Mouse (Mus musculus) heart, embryonic 15.5 days (tissue): ENCODE results near the gene Fut1. TPM values are rescaled to one million over a fixed set of nuclear protein-coding genes. Genes with fewer than 3 reads are reported as not detected.
"Not testable (repeated sequence)": the region's sequence is repeated elsewhere in the genome, so short reads cannot be mapped to it uniquely, and the experiment has no call there.

Experiments
- ATAC-seq: fragments of 200-750 bp; cut with Nextera tagmentation; replicated peaks from 2 replicates; pipeline ENCODE4 v1.8.0; 2017; ENCODE audit warnings: low read depth, moderate TSS enrichment; ENCODE audit not compliant: insufficient number of reproducible peaks, insufficient read depth, low FRiP score
- H3K27ac ChIP-seq: fragments of 300-500 bp; sonication (generic); 2 replicates; pipeline ENCODE4 v1.5.1; 2015; ENCODE audit warnings: mild to moderate bottlenecking, inconsistent platforms
- H3K27me3 ChIP-seq: fragments of 300-500 bp; sonication (generic); 2 replicates; pipeline ENCODE4 v1.6.1; 2015; ENCODE audit warnings: inconsistent platforms
- H3K36me3 ChIP-seq: fragments of 300-500 bp; sonication (generic); 2 replicates; pipeline ENCODE4 v1.6.1; 2015; ENCODE audit warnings: mild to moderate bottlenecking, inconsistent platforms
- H3K4me1 ChIP-seq: fragments of 300-500 bp; sonication (generic); replicated peaks from 2 replicates; pipeline ENCODE4 v1.6.1; 2015; ENCODE audit warnings: inconsistent platforms
- H3K4me2 ChIP-seq: fragments of 300-500 bp; sonication (generic); 2 replicates; pipeline ENCODE4 v1.6.1; 2015; ENCODE audit warnings: inconsistent platforms, mild to moderate bottlenecking, moderate library complexity
- H3K4me3 ChIP-seq: fragments of 300-500 bp; sonication (generic); 2 replicates; pipeline ENCODE4 v1.5.1; 2015; ENCODE audit warnings: mild to moderate bottlenecking, inconsistent platforms
- H3K9ac ChIP-seq: fragments of 300-500 bp; sonication (generic); 2 replicates; pipeline ENCODE4 v1.6.1; 2015; ENCODE audit warnings: mild to moderate bottlenecking, inconsistent platforms
- H3K9me3 ChIP-seq: fragments of 300-500 bp; sonication (generic); replicated peaks from 2 replicates; pipeline ENCODE4 v1.6.1; 2016; ENCODE audit warnings: inconsistent platforms
- WGBS: fragments of 180-500 bp; shearing (Covaris S2); methylation state at CpG from one replicate; pipeline ENCODE4 v1.1.7; 2015; ENCODE audit warnings: mixed read lengths; 5-methylcytosine and 5-hydroxymethylcytosine counted together
- polyA plus RNA-seq: library from polyadenylated mRNA; unstranded; fragments of >200 nt; fragmentation: Nextera tagmentation; extraction: Ambion mirVana; gene quantifications from 2 replicates; pipeline ENCODE4 v1.2.1, GENCODE M21; 2015

Gene Fut1
- polyA plus RNA-seq, 1 experiment from 2014 or later = 0.15 TPM

GRCm38 (mm10) chr7:45642083-45642482 is 25.0 kb downstream of the Fut1 start:
- Histone ChIP-seq H3K27me3 (no peaks in the 10 kb centered on the region), H3K4me2 (peak overlapping the region; percentile 68), H3K36me3 (no peaks in the 10 kb centered on the region), H3K27ac (peak overlapping the region; percentile 73), H3K9me3 (no peaks in the 10 kb centered on the region), H3K4me3 (peak overlapping the region; percentile 46; the same call in 1 of the 2 replicates), H3K9ac (peak overlapping the region; percentile 32; the same call in 1 of the 2 replicates), H3K4me1 (peaks cover 67% of the 10 kb centered on the region)
- 61% methylated on average over 5 of the region's 5 CpGs for WGBS
- no peak for ATAC-seq

GRCm38 (mm10) chr7:45642503-45643255 is 25.6 kb downstream of the Fut1 start:
- H3K4me2 ChIP-seq = peak overlapping the region; percentile 68
- H3K4me1 ChIP-seq = peaks cover 66% of the 10 kb centered on the region
- no peaks in the 10 kb centered on the region for H3K9me3 ChIP-seq
- peak overlapping the region; percentile 54 for H3K9ac ChIP-seq
- H3K27ac ChIP-seq = peak overlapping the region; percentile 74
- ATAC-seq = no peak
- H3K27me3 ChIP-seq = no peaks in the 10 kb centered on the region
- no peaks in the 10 kb centered on the region for H3K36me3 ChIP-seq
- H3K4me3 ChIP-seq = peak overlapping the region; percentile 46
- WGBS = 46% methylated on average over 16 of the region's 16 CpGs

- H3K4me1 ChIP-seq = peaks cover 60% of the 10 kb centered on the region
These were observed 26.5 kb downstream of the Fut1 start for GRCm38 (mm10) chr7:45643441-45644178.

GRCm38 (mm10) chr7:45644183-45644582 is 27.1 kb downstream of the Fut1 start:
- no peaks in the 10 kb centered on the region for H3K36me3 ChIP-seq
- H3K27me3 ChIP-seq = no peaks in the 10 kb centered on the region
- peak overlapping the region; percentile 74 for H3K27ac ChIP-seq
- peaks cover 55% of the 10 kb centered on the region for H3K4me1 ChIP-seq
- H3K4me2 ChIP-seq = peak overlapping the region; percentile 68
- H3K9me3 ChIP-seq = no peaks in the 10 kb centered on the region
- peak overlapping the region; percentile 46 for H3K4me3 ChIP-seq
- 16% methylated on average over 18 of the region's 18 CpGs for WGBS
- peak; percentile 12; the same call in 1 of the 2 replicates for ATAC-seq
- H3K9ac ChIP-seq = peak overlapping the region; percentile 23; the same call in 1 of the 2 replicates

More at GRCm38 (mm10) chr7:45643441-45644178, 26.5 kb downstream of the Fut1 start:
- peak overlapping the region; percentile 46 for H3K4me3 ChIP-seq
- H3K36me3 ChIP-seq = no peaks in the 10 kb centered on the region
- peak; percentile 80 for ATAC-seq
- H3K27me3 ChIP-seq = no peaks in the 10 kb centered on the region
- 8% methylated on average over 28 of the region's 28 CpGs for WGBS
- H3K9ac ChIP-seq = peak overlapping the region; percentile 54
- no peaks in the 10 kb centered on the region for H3K9me3 ChIP-seq
- peak overlapping the region; percentile 68 for H3K4me2 ChIP-seq
- H3K27ac ChIP-seq = peak overlapping the region; percentile 74

- no peak overlapping the region for H3K27ac ChIP-seq
These were observed 27.9 kb downstream of the Fut1 start for GRCm38 (mm10) chr7:45644872-45645590.

GRCm38 (mm10) chr7:45645591-45645971 is 28.5 kb downstream of the Fut1 start:
- no peak overlapping the region for H3K4me2 ChIP-seq
- no peak for ATAC-seq
- peaks cover 50% of the 10 kb centered on the region for H3K4me1 ChIP-seq
- H3K27ac ChIP-seq = no peak overlapping the region
- H3K36me3 ChIP-seq = no peaks in the 10 kb centered on the region
- 76% methylated on average over 7 of the region's 7 CpGs for WGBS
- H3K9ac ChIP-seq = no peak overlapping the region
- H3K4me3 ChIP-seq = no peak overlapping the region
- H3K9me3 ChIP-seq = no peaks in the 10 kb centered on the region
- no peaks in the 10 kb centered on the region for H3K27me3 ChIP-seq

More at GRCm38 (mm10) chr7:45644872-45645590, 27.9 kb downstream of the Fut1 start:
- Histone ChIP-seq H3K4me1 (peaks cover 50% of the 10 kb centered on the region), H3K27me3 (no peaks in the 10 kb centered on the region), H3K4me2 (peak overlapping the region; percentile 68; the same call in 1 of the 2 replicates), H3K9ac (0 out of 2 replicates have a peak overlapping the region, but pooled peaks have one; percentile 20), H3K36me3 (no peaks in the 10 kb centered on the region), H3K9me3 (no peaks in the 10 kb centered on the region), H3K4me3 (no peak overlapping the region)
- WGBS = 77% methylated on average over 6 of the region's 6 CpGs
- no peak for ATAC-seq

- 78% methylated on average over 4 of the region's 4 CpGs for WGBS
- no peak for ATAC-seq
- Histone ChIP-seq H3K27ac (no peak overlapping the region), H3K27me3 (no peaks in the 10 kb centered on the region), H3K36me3 (no peaks in the 10 kb centered on the region), H3K4me2 (no peak overlapping the region), H3K4me1 (peaks cover 39% of the 10 kb centered on the region), H3K4me3 (no peak overlapping the region), H3K9me3 (no peaks in the 10 kb centered on the region), H3K9ac (no peak overlapping the region)
These were observed 29.6 kb downstream of the Fut1 start for GRCm38 (mm10) chr7:45646671-45647070.

GRCm38 (mm10) chr7:45649351-45649750 is 32.3 kb downstream of the Fut1 start:
- Histone ChIP-seq H3K9me3 (no peaks in the 10 kb centered on the region), H3K4me1 (peaks cover 17% of the 10 kb centered on the region), H3K4me2 (peak overlapping the region; percentile 27), H3K9ac (no peak overlapping the region), H3K27me3 (no peaks in the 10 kb centered on the region), H3K4me3 (no peak overlapping the region), H3K27ac (peak overlapping the region; percentile 87), H3K36me3 (no peaks in the 10 kb centered on the region)
- WGBS = 41% methylated on average over 8 of the region's 8 CpGs
- peak; percentile 69 for ATAC-seq

GRCm38 (mm10) chr7:45650484-45650883 is 33.4 kb downstream of the Fut1 start:
- not testable (repeated sequence) for H3K27me3 ChIP-seq, H3K4me3 ChIP-seq, H3K9me3 ChIP-seq, ATAC-seq, H3K9ac ChIP-seq, H3K4me2 ChIP-seq, H3K36me3 ChIP-seq
- 92% methylated on average over 20 of the region's 20 CpGs for WGBS
- H3K27ac ChIP-seq = peak overlapping the region; percentile 87
- H3K4me1 ChIP-seq = peaks cover 13% of the 10 kb centered on the region

GRCm38 (mm10) chr7:45654424-45655047 is 37.4 kb downstream of the Fut1 start:
- Histone ChIP-seq H3K36me3 (no peaks in the 10 kb centered on the region), H3K4me3 (peak overlapping the region; percentile 9; the same call in 1 of the 2 replicates), H3K4me2 (peak overlapping the region; percentile 55), H3K9me3 (no peaks in the 10 kb centered on the region), H3K4me1 (peaks cover 13% of the 10 kb centered on the region), H3K27ac (no peak overlapping the region), H3K27me3 (no peaks in the 10 kb centered on the region), H3K9ac (peak overlapping the region; percentile 17; the same call in 1 of the 2 replicates)
- no peak for ATAC-seq
- 30% methylated on average over 17 of the region's 17 CpGs for WGBS
